Mouse (Mus musculus): ENCODE measurements around the gene Donson.

Gene Donson

GRCm38 (mm10) chr16:91688619-91689334 is at the start of gene Donson:
Gene Donson (minus strand): TSS chr16:91688770.
- peak; percentile 75 to 88 for DNase-seq (ENCODE audit: low spot score in 2 of 2)

- no peak for DNase-seq (ENCODE audit: low spot score in 2 of 2)
Observed at GRCm38 (mm10) chr16:91736046-91736816, 47.7 kb upstream of the Donson start.

GRCm38 (mm10) chr16:91734771-91735170 is 46.2 kb upstream of the Donson start:
- no peak for DNase-seq (ENCODE audit: low spot score in 2 of 2)

GRCm38 (mm10) chr16:91732816-91733215 is 44.2 kb upstream of the Donson start:
- no peak for DNase-seq (ENCODE audit: low spot score in 2 of 2)

GRCm38 (mm10) chr16:91730446-91730845 is 41.9 kb upstream of the Donson start:
- no peak for DNase-seq (ENCODE audit: low spot score in 2 of 2)

GRCm38 (mm10) chr16:91729821-91730441 is 41.4 kb upstream of the Donson start:
- DNase-seq (ENCODE audit: low spot score in 2 of 2): no peak

- peak; percentile 84 to 93 for DNase-seq (ENCODE audit: low spot score in 2 of 2)
Observed at GRCm38 (mm10) chr16:91729066-91729482, 40.5 kb upstream of the Donson start, which contains the start of gene Itsn1. Gene Itsn1 (plus strand): TSS chr16:91729281.

- DNase-seq (ENCODE audit: low spot score in 2 of 2): peak; percentile 92 to 97
Observed at GRCm38 (mm10) chr16:91728123-91729065, 39.8 kb upstream of the Donson start, which contains the start of gene Cryzl1. Gene Cryzl1 (minus strand): TSS chr16:91728975.

- DNase-seq (ENCODE audit: low spot score in 2 of 2): no peak
Observed at GRCm38 (mm10) chr16:91727433-91727832, 38.9 kb upstream of the Donson start.

GRCm38 (mm10) chr16:91724247-91724646 is 35.7 kb upstream of the Donson start:
- no peak for DNase-seq (ENCODE audit: low spot score in 2 of 2)

GRCm38 (mm10) chr16:91717399-91717798 is 28.8 kb upstream of the Donson start:
- DNase-seq (ENCODE audit: low spot score in 2 of 2): no peak

- DNase-seq (ENCODE audit: low spot score in 2 of 2): no peak
Observed at GRCm38 (mm10) chr16:91716927-91717349, 28.4 kb upstream of the Donson start.

GRCm38 (mm10) chr16:91710241-91710640 is 21.7 kb upstream of the Donson start:
- DNase-seq (ENCODE audit: low spot score in 2 of 2): no peak

GRCm38 (mm10) chr16:91704603-91705340 is 16.2 kb upstream of the Donson start:
- no peak for DNase-seq (ENCODE audit: low spot score in 2 of 2)

- no peak for DNase-seq (ENCODE audit: low spot score in 2 of 2)
Observed at GRCm38 (mm10) chr16:91702771-91703188, 14.2 kb upstream of the Donson start.

GRCm38 (mm10) chr16:91701908-91702307 is 13.3 kb upstream of the Donson start:
- no peak for DNase-seq (ENCODE audit: low spot score in 2 of 2)

GRCm38 (mm10) chr16:91698995-91699394 is 10.4 kb upstream of the Donson start:
- no peak for DNase-seq (ENCODE audit: low spot score in 2 of 2)

- DNase-seq (ENCODE audit: low spot score in 2 of 2): no peak
Observed at GRCm38 (mm10) chr16:91695108-91695755, 6.7 kb upstream of the Donson start.

- peak; percentile 43 to 47 for DNase-seq (ENCODE audit: low spot score in 2 of 2)
Observed at GRCm38 (mm10) chr16:91694455-91695084, 6.0 kb upstream of the Donson start.
